Mouse (Mus musculus): Measurements from ENCODE around the gene Brca1. TPM values are rescaled to one million over a fixed set of nuclear protein-coding genes. Genes with fewer than 3 reads are reported as not detected.

The Brca1 gene
- polyA plus RNA-seq, 1 experiment from 2014 or later: 8.1 TPM

DNA sequence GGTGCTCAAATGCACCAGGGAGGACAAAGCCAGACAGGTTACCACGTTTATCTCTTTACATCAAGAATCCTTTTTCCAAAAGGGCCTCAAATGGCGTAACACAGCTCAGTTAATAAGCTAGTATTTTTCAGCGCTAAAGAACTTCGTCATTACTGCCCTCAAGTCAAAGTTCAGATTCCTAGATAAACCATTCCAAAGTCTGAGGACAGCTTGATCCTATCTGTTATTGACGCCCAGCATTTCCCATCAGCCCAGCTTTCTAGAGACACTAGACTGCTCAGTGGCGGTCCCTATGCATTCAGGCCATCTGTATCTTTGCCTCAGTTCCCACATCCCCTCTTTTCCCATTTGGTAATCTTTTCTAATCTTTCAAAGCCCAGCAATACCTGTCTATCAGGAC, 32.4 kb downstream of the Brca1 start:
- WGBS: 88% methylated on average over 6 of the region's 6 CpGs
- Histone ChIP-seq H3K27me3 (replicated peaks; ENCODE audit: control insufficient read depth, insufficient read depth, low read length) (no peaks in the 10 kb centered on the region), H3K9ac (ENCODE audit: low read length) (no peak overlapping the region), H3K27ac (ENCODE audit: low read depth, low read length) (no peak overlapping the region), H3K4me2 (ENCODE audit: low read length) (no peak overlapping the region), H3K4me3 (ENCODE audit: low read depth, low read length) (no peak overlapping the region), H3K9me3 (replicated peaks; ENCODE audit: control insufficient read depth, low read length) (no peaks in the 10 kb centered on the region), H3K36me3 (ENCODE audit: control insufficient read depth, insufficient read depth, low read length) (peaks cover 13% of the 10 kb centered on the region; the same call in 1 of the 2 replicates), H3K4me1 (ENCODE audit: control insufficient read depth, insufficient read depth, low read length) (no peaks in the 10 kb centered on the region)
- no peak for DNase-seq (ENCODE audit: low spot score)
- no peak for ATAC-seq

GRCm38 (mm10) chr11:101518937-101519336, 32.8 kb downstream of the Brca1 start:
- peak; percentile 10 for DNase-seq (ENCODE audit: low spot score)
- Histone ChIP-seq H3K27me3 (replicated peaks; ENCODE audit: control insufficient read depth, insufficient read depth, low read length) (no peaks in the 10 kb centered on the region), H3K4me1 (ENCODE audit: control insufficient read depth, insufficient read depth, low read length) (no peaks in the 10 kb centered on the region), H3K9ac (ENCODE audit: low read length) (no peak overlapping the region), H3K9me3 (replicated peaks; ENCODE audit: control insufficient read depth, low read length) (no peaks in the 10 kb centered on the region), H3K27ac (ENCODE audit: low read depth, low read length) (no peak overlapping the region), H3K4me2 (ENCODE audit: low read length) (no peak overlapping the region), H3K36me3 (ENCODE audit: control insufficient read depth, insufficient read depth, low read length) (peaks cover 8% of the 10 kb centered on the region; the same call in 1 of the 2 replicates), H3K4me3 (ENCODE audit: low read depth, low read length) (no peak overlapping the region)
- no peak for ATAC-seq
- WGBS: 79% methylated on average over 5 of the region's 5 CpGs

GRCm38 (mm10) chr11:101507090-101507489, 44.7 kb downstream of the Brca1 start:
- WGBS: 93% methylated on average over 7 of the region's 7 CpGs
- ATAC-seq (no peak), DNase-seq (ENCODE audit: low spot score) (no peak)
- H3K36me3 ChIP-seq (ENCODE audit: control insufficient read depth, insufficient read depth, low read length): peaks cover 18% of the 10 kb centered on the region
- no peak overlapping the region for H3K27ac ChIP-seq (ENCODE audit: low read depth, low read length)
- H3K4me1 ChIP-seq (ENCODE audit: control insufficient read depth, insufficient read depth, low read length): no peaks in the 10 kb centered on the region
- H3K4me2 ChIP-seq (ENCODE audit: low read length): no peak overlapping the region
- H3K27me3 ChIP-seq (replicated peaks; ENCODE audit: control insufficient read depth, insufficient read depth, low read length): no peaks in the 10 kb centered on the region
- H3K4me3 ChIP-seq (ENCODE audit: low read depth, low read length): no peak overlapping the region
- no peaks in the 10 kb centered on the region for H3K9me3 ChIP-seq (replicated peaks; ENCODE audit: control insufficient read depth, low read length)
- no peak overlapping the region for H3K9ac ChIP-seq (ENCODE audit: low read length)

DNA sequence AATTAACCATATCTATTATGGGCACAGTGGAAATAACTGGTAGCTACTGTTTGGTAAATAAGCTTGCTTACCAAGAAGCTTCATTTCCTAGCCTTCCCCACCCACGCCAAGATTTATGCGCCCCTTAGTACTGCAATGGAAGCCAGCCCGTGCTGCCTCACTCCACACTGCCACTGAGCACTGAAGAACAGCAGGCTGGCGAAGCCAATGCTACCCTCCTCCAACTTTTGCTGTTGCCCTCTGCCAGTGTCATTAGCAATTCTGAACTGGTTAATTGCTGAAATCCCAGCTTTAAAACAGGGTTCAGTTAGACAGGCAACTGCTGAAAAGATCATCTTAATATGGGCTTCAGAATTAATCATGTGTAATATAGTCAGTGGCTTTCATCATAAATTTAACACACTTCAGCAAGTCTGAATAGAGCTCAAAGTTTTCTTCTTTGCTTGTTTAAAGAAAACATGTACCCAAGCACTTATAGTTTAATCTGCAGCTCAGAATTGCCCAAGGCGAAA, 45.4 kb downstream of the Brca1 start:
- Histone ChIP-seq H3K27me3 (replicated peaks; ENCODE audit: control insufficient read depth, insufficient read depth, low read length) (no peaks in the 10 kb centered on the region), H3K4me3 (ENCODE audit: low read depth, low read length) (no peak overlapping the region), H3K9ac (ENCODE audit: low read length) (no peak overlapping the region), H3K9me3 (replicated peaks; ENCODE audit: control insufficient read depth, low read length) (no peaks in the 10 kb centered on the region), H3K4me1 (ENCODE audit: control insufficient read depth, insufficient read depth, low read length) (no peaks in the 10 kb centered on the region), H3K27ac (ENCODE audit: low read depth, low read length) (no peak overlapping the region; the same call in 1 of the 2 replicates), H3K4me2 (ENCODE audit: low read length) (no peak overlapping the region), H3K36me3 (ENCODE audit: control insufficient read depth, insufficient read depth, low read length) (peaks cover 18% of the 10 kb centered on the region)
- WGBS: 37% methylated on average over 5 of the region's 5 CpGs
- DNase-seq (ENCODE audit: low spot score) (peak; percentile 68), ATAC-seq (peak; percentile 60; the same call in 1 of the 2 replicates)

DNA sequence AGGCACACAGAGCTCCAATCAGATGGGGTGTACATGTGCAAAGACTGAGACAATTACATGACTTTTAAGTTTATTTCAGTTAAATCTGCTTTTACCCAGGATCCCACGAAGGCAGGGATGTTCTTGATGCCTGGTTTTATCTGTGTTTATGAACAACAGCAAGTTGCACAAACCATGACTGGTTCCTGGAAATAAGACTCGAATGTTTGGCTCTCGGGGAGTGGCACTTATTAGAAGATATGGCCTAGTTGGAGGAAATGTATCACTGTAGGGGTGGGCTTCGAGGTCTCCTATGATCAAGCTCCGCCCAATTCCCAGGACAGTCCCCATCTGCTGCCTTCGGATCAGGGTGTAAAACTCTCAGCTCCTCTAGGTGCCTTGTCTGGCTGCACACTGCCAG, 65.6 kb downstream of the Brca1 start:
- ATAC-seq (no peak), DNase-seq (ENCODE audit: low spot score) (no peak)
- H3K4me3 ChIP-seq (ENCODE audit: low read depth, low read length): no peak overlapping the region
- H3K4me1 ChIP-seq (ENCODE audit: control insufficient read depth, insufficient read depth, low read length): peaks cover 9% of the 10 kb centered on the region
- WGBS: 87% methylated on average over 6 of the region's 6 CpGs
- no peak overlapping the region for H3K27ac ChIP-seq (ENCODE audit: low read depth, low read length)
- H3K9ac ChIP-seq (ENCODE audit: low read length): peak overlapping the region; percentile 32; the same call in 1 of the 2 replicates
- no peaks in the 10 kb centered on the region for H3K27me3 ChIP-seq (replicated peaks; ENCODE audit: control insufficient read depth, insufficient read depth, low read length)
- H3K9me3 ChIP-seq (replicated peaks; ENCODE audit: control insufficient read depth, low read length): no peaks in the 10 kb centered on the region
- H3K36me3 ChIP-seq (ENCODE audit: control insufficient read depth, insufficient read depth, low read length): peaks cover 9% of the 10 kb centered on the region; the same call in 1 of the 2 replicates
- H3K4me2 ChIP-seq (ENCODE audit: low read length): no peak overlapping the region

GRCm38 (mm10) chr11:101485509-101486028, 66.2 kb downstream of the Brca1 start:
- peaks cover 9% of the 10 kb centered on the region for H3K4me1 ChIP-seq (ENCODE audit: control insufficient read depth, insufficient read depth, low read length)
- 52% methylated on average over 6 of the region's 6 CpGs for WGBS
- no peaks in the 10 kb centered on the region for H3K27me3 ChIP-seq (replicated peaks; ENCODE audit: control insufficient read depth, insufficient read depth, low read length)
- no peaks in the 10 kb centered on the region for H3K9me3 ChIP-seq (replicated peaks; ENCODE audit: control insufficient read depth, low read length)
- no peak overlapping the region for H3K4me3 ChIP-seq (ENCODE audit: low read depth, low read length)
- H3K27ac ChIP-seq (ENCODE audit: low read depth, low read length): peak overlapping the region; percentile 70; the same call in 1 of the 2 replicates
- no peak overlapping the region for H3K4me2 ChIP-seq (ENCODE audit: low read length)
- 0 out of 2 replicates have a peak, but pooled peaks have one; percentile 32 for ATAC-seq
- peaks cover 9% of the 10 kb centered on the region; the same call in 1 of the 2 replicates for H3K36me3 ChIP-seq (ENCODE audit: control insufficient read depth, insufficient read depth, low read length)
- H3K9ac ChIP-seq (ENCODE audit: low read length): peak overlapping the region; percentile 32; the same call in 1 of the 2 replicates
- DNase-seq (ENCODE audit: low spot score): peak; percentile 45

DNA sequence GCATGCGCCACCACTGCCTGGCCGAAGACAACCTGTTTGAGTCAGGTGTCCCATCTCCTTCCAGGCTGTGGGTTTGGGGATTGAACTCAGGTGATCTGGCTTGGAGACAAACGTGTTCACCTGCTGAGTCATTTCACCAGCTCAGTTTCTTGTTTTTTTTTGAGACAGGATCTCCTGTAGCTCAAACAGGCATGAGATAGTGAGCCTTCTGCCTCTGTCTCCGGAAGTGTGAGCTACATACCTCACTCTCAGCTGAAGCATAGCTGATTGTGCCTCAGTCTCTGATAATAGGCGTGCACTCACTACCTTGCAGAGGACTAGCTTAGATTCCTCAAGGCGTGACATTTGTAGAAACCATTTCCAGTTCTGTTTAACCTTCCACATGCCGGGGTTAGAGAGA, 66.9 kb downstream of the Brca1 start:
- Histone ChIP-seq H3K9ac (ENCODE audit: low read length) (no peak overlapping the region), H3K36me3 (ENCODE audit: control insufficient read depth, insufficient read depth, low read length) (peaks cover 9% of the 10 kb centered on the region; the same call in 1 of the 2 replicates), H3K4me2 (ENCODE audit: low read length) (no peak overlapping the region), H3K4me1 (ENCODE audit: control insufficient read depth, insufficient read depth, low read length) (peaks cover 13% of the 10 kb centered on the region), H3K27me3 (replicated peaks; ENCODE audit: control insufficient read depth, insufficient read depth, low read length) (no peaks in the 10 kb centered on the region), H3K27ac (ENCODE audit: low read depth, low read length) (no peak overlapping the region), H3K4me3 (ENCODE audit: low read depth, low read length) (no peak overlapping the region), H3K9me3 (replicated peaks; ENCODE audit: control insufficient read depth, low read length) (no peaks in the 10 kb centered on the region)
- WGBS: 91% methylated on average over 7 of the region's 7 CpGs
- ATAC-seq (no peak), DNase-seq (ENCODE audit: low spot score) (no peak)

DNA sequence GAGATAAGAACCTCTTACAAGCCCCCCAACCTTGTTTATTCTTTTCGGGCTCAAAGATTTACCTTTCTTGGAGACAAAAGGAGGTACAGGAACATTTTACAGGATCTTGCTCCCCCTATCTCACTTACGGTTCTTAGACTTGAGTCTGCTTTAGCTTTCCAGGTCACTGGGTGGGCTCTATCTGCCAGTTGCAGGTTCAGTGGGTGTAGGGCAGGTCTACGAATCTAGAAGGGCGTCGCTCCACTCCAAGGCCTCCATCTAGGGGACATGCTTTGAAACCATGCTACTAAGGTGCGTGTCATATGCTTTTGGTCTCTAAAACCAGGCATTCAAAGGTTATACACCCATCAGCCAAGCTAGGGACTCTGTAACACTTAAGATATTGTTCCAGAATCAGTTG, 67.5 kb downstream of the Brca1 start:
- H3K4me3 ChIP-seq (ENCODE audit: low read depth, low read length): no peak overlapping the region
- whole genome bisulfite sequencing: 78% methylated on average over 6 of the region's 6 CpGs
- H3K9me3 ChIP-seq (replicated peaks; ENCODE audit: control insufficient read depth, low read length): no peaks in the 10 kb centered on the region
- DNase-seq (ENCODE audit: low spot score) (no peak), ATAC-seq (no peak)
- peak overlapping the region; percentile 55 for H3K27ac ChIP-seq (ENCODE audit: low read depth, low read length)
- H3K36me3 ChIP-seq (ENCODE audit: control insufficient read depth, insufficient read depth, low read length): peaks cover 4% of the 10 kb centered on the region; the same call in 1 of the 2 replicates
- H3K9ac ChIP-seq (ENCODE audit: low read length): no peak overlapping the region
- no peak overlapping the region for H3K4me2 ChIP-seq (ENCODE audit: low read length)
- H3K4me1 ChIP-seq (ENCODE audit: control insufficient read depth, insufficient read depth, low read length): peaks cover 19% of the 10 kb centered on the region
- no peaks in the 10 kb centered on the region for H3K27me3 ChIP-seq (replicated peaks; ENCODE audit: control insufficient read depth, insufficient read depth, low read length)

DNA sequence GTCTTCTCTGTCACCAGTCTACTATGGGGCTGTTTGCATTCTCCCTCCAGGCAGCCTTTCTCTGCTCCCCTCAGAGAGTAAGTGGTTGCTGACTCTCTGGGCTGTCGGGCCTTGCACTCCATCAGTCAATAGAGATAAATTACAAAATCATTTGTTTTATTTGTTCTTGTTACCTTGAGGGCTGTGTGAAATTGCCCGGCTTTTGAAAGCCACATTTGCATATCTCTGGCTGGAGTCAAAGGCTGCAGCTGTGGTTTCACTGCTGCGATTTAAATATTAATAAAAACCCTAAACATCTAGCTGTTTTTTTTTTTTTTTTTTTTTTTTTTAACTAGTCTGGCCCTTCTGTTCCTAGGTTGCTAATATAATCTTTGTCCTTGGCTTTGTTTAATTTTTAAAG, 68.0 kb downstream of the Brca1 start:
- peak; percentile 55 for ATAC-seq
- Histone ChIP-seq H3K36me3 (ENCODE audit: control insufficient read depth, insufficient read depth, low read length) (0 out of 2 replicates have a peak, but pooled peaks cover 3% of the 10 kb centered on the region), H3K9me3 (replicated peaks; ENCODE audit: control insufficient read depth, low read length) (no peaks in the 10 kb centered on the region), H3K4me1 (ENCODE audit: control insufficient read depth, insufficient read depth, low read length) (peaks cover 23% of the 10 kb centered on the region), H3K27me3 (replicated peaks; ENCODE audit: control insufficient read depth, insufficient read depth, low read length) (no peaks in the 10 kb centered on the region), H3K4me3 (ENCODE audit: low read depth, low read length) (no peak overlapping the region), H3K9ac (ENCODE audit: low read length) (no peak overlapping the region), H3K27ac (ENCODE audit: low read depth, low read length) (peak overlapping the region; percentile 55), H3K4me2 (ENCODE audit: low read length) (no peak overlapping the region)
- peak; percentile 46 for DNase-seq (ENCODE audit: low spot score)
- 21% methylated on average over 3 of the region's 3 CpGs for WGBS

Data from forebrain, embryonic 14.5 days (tissue).